Mouse (Mus musculus) bone marrow macrophage, adult 2 months (primary cell): ENCODE measurements around the gene 2810006K23Rik.

Experiments used
- CTCF ChIP-seq: IDR thresholded peaks from 2 replicates; pipeline ENCODE4 v1.5.1; 2012; ENCODE audit warnings: low read depth, mild to moderate bottlenecking, low read length, moderate library complexity
- POLR2A ChIP-seq: IDR thresholded peaks from 2 replicates; pipeline ENCODE4 v1.6.1; 2012; ENCODE audit warnings: mild to moderate bottlenecking, low read depth, low read length, borderline replicate concordance

DNA sequence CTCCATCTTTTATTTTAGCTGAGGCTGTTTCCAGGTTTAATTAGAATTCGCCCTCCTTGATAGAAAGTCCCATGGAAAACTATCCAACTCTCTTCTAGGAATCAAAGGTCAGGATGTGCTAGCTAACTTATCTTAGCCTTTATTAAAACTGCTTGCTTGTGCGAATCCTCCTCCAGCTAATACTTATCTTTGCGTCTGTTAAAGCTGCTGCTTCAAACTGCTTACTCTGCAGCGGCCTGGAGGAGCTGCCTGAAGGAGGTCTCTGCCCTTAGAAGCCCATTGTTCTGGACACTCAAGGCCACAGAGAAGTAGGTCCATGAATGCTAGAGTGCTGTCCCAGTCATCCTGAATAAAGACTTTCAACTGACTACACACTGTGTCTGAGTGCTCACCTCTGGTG lies 31.4 kb upstream of the 2810006K23Rik start:
- no peak for TF ChIP-seq POLR2A
- TF ChIP-seq CTCF = no peak
